Mouse (Mus musculus) G1E (cell line): ENCODE data around the gene Camkmt.

Source experiments
- CTCF ChIP-seq: IDR thresholded peaks from 2 replicates; pipeline ENCODE4 v1.5.1; 2012; ENCODE audit warnings: low read depth, low read length, inconsistent platforms, mixed read lengths
- GATA1 ChIP-seq: IDR thresholded peaks from 2 replicates; pipeline ENCODE4 v1.6.1; 2012; ENCODE audit warnings: borderline replicate concordance, low read length, inconsistent platforms, mixed read lengths
- GATA2 ChIP-seq: IDR thresholded peaks from 2 replicates; pipeline ENCODE4 v1.6.1; 2012; ENCODE audit warnings: low read depth, low read length, inconsistent platforms, borderline replicate concordance

GRCm38 (mm10) chr17:85328901-85329300 is 238.5 kb downstream of the Camkmt start:
- TF ChIP-seq GATA1 (no peak), CTCF (no peak), GATA2 (no peak)
